Mouse (Mus musculus) v-Abl transformed pro-B cells (cell line): ENCODE measurements around the gene Obox8.

Experiments
- in situ Hi-C, 2 experiments: fragments of 400-800 bp; cut with MboI; formaldehyde crosslinking; loops; one replicate each; pipeline ENCODE4 v1.15.1; 2025; ENCODE audit not compliant: unreplicated experiment in 2 of 2

Gene Obox8

DNA sequence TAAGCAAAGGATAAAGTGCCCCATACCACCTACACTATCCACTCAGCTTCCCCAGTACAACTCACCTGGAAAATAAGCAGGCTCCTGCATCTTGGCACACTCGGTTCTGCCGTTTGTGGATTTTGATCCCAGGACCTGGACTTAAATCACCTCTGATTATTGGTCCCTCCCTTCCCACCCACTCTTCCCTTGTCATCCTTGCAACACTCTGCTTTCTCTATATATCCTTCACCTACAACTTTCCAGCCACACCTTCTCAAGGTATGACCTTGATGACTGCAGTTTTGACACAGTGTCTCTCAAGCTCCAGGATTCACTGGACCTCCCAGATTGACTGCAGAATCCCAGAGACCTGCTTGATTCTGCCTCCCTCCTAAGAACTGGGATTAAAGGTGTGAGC, at the start of gene Obox8:
Gene Obox8 (minus strand): TSS at position 101 of the 400 bp plus-strand sequence.
- in situ Hi-C loops, result no loop called here

DNA sequence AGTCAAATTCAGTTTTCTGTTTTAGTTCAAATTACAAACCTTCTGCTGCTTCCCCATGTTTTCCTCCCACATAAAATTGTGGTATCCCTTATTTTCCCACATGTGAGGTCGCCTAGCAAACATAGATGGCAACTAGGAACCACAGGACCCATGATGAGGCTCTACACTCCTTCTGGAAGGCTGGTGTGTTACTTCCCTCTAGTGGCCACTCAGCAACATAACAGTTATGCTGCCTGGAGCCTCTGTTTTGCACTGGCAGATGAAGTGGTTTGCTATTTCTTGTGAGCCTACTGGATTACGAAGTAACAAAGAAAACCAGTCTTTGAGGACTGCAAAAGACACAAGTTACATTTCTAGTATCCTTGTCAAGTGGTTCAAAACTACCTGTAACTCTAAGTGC, 16.1 kb downstream of the Obox8 start:
- in situ Hi-C loops, result loop anchor here in 1 of 2 experiments (5.0 kb wide), 2 partner anchors 1030 to 1250 kb away; no protein-coding TSS in a partner anchor

DNA sequence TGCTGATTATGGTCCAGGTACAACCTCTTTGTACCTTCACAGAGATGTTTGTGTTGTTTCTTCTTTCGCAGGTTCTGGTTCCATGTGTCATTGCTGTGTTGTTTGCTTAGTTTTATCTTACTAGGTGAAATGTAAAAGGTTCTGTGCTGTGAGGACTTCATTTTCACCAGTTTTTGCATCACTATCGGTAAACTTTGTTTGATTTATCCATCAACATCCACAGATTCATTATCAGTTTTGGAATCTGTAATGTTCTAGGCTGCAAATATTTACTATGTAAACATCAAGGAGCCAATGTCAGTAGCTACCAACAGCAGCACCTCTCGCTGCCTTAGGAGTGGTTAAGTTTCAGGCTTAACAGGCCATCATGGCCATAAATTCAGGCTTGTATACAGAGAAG, 24.7 kb downstream of the Obox8 start:
- in situ Hi-C loops, result no loop called here

DNA sequence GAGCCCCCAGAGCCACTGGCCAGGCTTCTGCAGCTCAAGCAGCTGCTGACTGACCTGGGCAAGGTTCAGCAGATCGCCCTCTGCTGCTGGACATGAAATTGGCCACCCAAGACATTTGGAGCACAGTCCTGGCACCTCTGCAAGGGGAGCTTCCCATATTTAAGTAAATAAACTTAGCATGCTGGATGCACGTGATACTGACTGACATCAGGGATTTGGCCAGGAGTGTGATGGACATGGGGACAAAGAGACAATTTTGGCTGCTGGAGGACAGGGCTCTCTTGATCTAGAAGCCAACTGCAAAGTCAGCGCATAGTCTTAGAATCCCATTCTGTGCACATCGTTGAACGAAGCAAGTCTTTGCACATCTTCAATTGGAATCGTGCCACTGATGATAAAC, 25.8 kb downstream of the Obox8 start:
- in situ Hi-C loops, result no loop called here
